In the genomic region with DNA sequence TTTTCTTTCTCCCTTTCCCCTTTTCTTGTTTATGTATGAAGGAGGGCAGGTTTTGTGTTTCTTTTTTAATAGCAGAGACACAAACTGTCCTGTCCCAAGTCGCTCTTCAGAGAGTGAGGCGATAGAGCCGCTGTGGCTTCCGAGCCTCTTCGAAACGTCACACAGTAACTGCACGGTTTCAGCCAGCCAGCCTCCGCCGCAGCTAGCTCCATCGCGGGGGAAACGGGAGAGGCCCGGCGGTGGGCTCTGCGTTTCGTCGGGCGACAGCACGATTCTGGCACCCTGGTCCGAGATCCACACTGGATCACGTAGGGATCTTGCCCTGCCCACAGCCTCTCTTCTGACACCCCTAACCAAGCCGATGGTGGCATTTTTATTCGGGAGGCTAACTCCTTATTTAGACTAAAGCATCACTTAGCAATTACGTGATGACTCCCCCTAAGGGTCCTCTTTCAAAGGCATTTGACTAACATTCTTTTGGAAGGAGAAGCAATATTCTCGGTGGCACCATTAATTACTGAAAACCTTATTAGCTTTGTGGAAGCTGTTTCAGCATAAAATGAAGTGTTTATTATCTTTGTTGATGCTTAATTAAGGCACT, we compare ENCODE assay signal across 8 mouse cellular contexts. TPM values are rescaled to one million over a fixed set of nuclear protein-coding genes. Genes with fewer than 3 reads are reported as not detected.
DNase-seq lines count a peak whose midpoint lies in the region; ATAC-seq and TF ChIP-seq lines count a peak whose summit lies in the region.

No protein-coding gene starts in this region.

- peak overlapping the region; percentile 67 to 80 for H3K4me3 ChIP-seq in liver, embryonic 14.5 days (ENCODE audit: insufficient read depth in 1 of 2, low read depth in 2 of 2, low read length in 2 of 2)
- H3K4me3 ChIP-seq in testis, adult 2 months (ENCODE audit: control insufficient read depth, low read depth, low read length): peak overlapping the region; percentile 91

- DNase-seq in left cerebral cortex, adult 18-20 months (ENCODE audit: low spot score in 2 of 2): peak; percentile 44 to 61
- DNase-seq in left cerebral cortex, adult 11 months (ENCODE audit: low spot score): no peak
- DNase-seq in embryo, embryonic 11 days: peak; percentile 74
- DNase-seq in kidney, postnatal 25 days: peak; percentile 41 to 62
- DNase-seq in liver, embryonic 14.5 days (ENCODE audit: low read depth in 3 of 3, low spot score in 3 of 3): peak in 2 of 3 experiments; percentile 13 to 37

- under 1% methylated on average over 25 of the region's 25 CpGs for WGBS in liver, embryonic 14.5 days (ENCODE audit: insufficient replicate concordance)

- no peaks in the 10 kb centered on the region for H3K9me3 ChIP-seq in liver, embryonic 14.5 days (ENCODE audit: control insufficient read depth, low read length)

- peaks cover 4% of the 10 kb centered on the region; the same call in 1 of the 2 replicates for H3K36me3 ChIP-seq in liver, embryonic 14.5 days (replicated peaks; ENCODE audit: control insufficient read depth, insufficient read depth, low read depth)
- peaks cover 2% of the 10 kb centered on the region for H3K36me3 ChIP-seq in testis, adult 2 months (ENCODE audit: control insufficient read depth, insufficient read depth, low read length)

- H3K9ac ChIP-seq in liver, embryonic 14.5 days (replicated peaks): peak overlapping the region; percentile 82

- TF ChIP-seq EP300 in liver, embryonic 14.5 days (IDR thresholded peaks at IDR 0.05; ENCODE audit: low read depth): no peak

- peak; percentile 21 for ATAC-seq in granulocyte monocyte progenitor cell, adult 5-6 weeks (replicated peaks; ENCODE audit: poor library complexity, severe bottlenecking)
- ATAC-seq in liver, embryonic 14.5 days (ENCODE audit: insufficient read depth): peak; percentile 50
- peak; percentile 6; the same call in 1 of the 2 replicates for ATAC-seq in monocyte, adult 5-6 weeks (replicated peaks; ENCODE audit: insufficient number of reproducible peaks, low FRiP score, low TSS enrichment, poor library complexity, severe bottlenecking)

- peak overlapping the region; percentile 89 for H3K4me2 ChIP-seq in liver, embryonic 14.5 days (ENCODE audit: low read depth)

- peaks cover 5 to 10% of the 10 kb centered on the region in 2 experiments; a peak in 3 of 4 replicates for H3K4me1 ChIP-seq in liver, embryonic 14.5 days (replicated peaks; ENCODE audit: control insufficient read depth in 2 of 2, insufficient read depth in 2 of 2, low read length in 1 of 2)
- peaks cover 6% of the 10 kb centered on the region for H3K4me1 ChIP-seq in testis, adult 2 months (ENCODE audit: control insufficient read depth, insufficient read depth, low read length)

- H3K27me3 ChIP-seq in liver, embryonic 14.5 days (ENCODE audit: control insufficient read depth, insufficient read depth, low read length): no peaks in the 10 kb centered on the region
- no peaks in the 10 kb centered on the region for H3K27me3 ChIP-seq in testis, adult 2 months (ENCODE audit: control insufficient read depth, insufficient read depth, low read length)

- no peak overlapping the region; the same call in 1 of the 2 replicates for H3K27ac ChIP-seq in liver, embryonic 14.5 days
- peak overlapping the region; percentile 88 for H3K27ac ChIP-seq in testis, adult 2 months (ENCODE audit: control insufficient read depth, insufficient read depth, low read depth, low read length)

- no peak for TF ChIP-seq CTCF in liver, embryonic 14.5 days (IDR thresholded peaks at IDR 0.05; ENCODE audit: low read depth)
- TF ChIP-seq CTCF in testis, adult 2 months (IDR thresholded peaks at IDR 0.05; ENCODE audit: control insufficient read depth, insufficient read depth, insufficient replicate concordance, low read depth, low read length): no peak

- no peak for TF ChIP-seq POLR2A in testis, adult 2 months (IDR thresholded peaks at IDR 0.05; ENCODE audit: control insufficient read depth, low read depth, low read length)

RNA-seq across cellular contexts. Expression of a gene that starts 0.6 kb away (rescaled TPM):
- 10 to 100 TPM; 29.2 to 34.4 TPM for total RNA-seq in left cerebral cortex, adult 18-20 months (2021)
- 16.3 and 19.8 TPM in 2 replicates for total RNA-seq in granulocyte monocyte progenitor cell, adult 5-6 weeks (2014; fragmentation: Nextera tagmentation)
- 16.1 and 19.4 TPM in 2 replicates for total RNA-seq in granulocyte monocyte progenitor cell, adult 5-6 weeks (2017)
- polyA plus RNA-seq in liver, embryonic 14.5 days (2012; rRNA removed): 2.2 and 3.2 TPM in 2 replicates
- polyA plus RNA-seq in liver, embryonic 14.5 days (2014; fragmentation: Nextera tagmentation; extraction: Ambion mirVana): 15.9 and 17.0 TPM in 2 replicates
- total RNA-seq in monocyte, adult 5-6 weeks (2017): 22.6 to 35.8 TPM (median 24.4 TPM) in 3 replicates
- polyA plus RNA-seq in testis, adult 2 months (2012; rRNA removed): 24.6 and 25.1 TPM in 2 replicates

RNA-seq across cellular contexts. Expression of a gene that starts 59.6 kb away (rescaled TPM):
- 10 to 100 TPM; 35.5 to 36.7 TPM for total RNA-seq in left cerebral cortex, adult 18-20 months (2021)
- 29.5 and 30.5 TPM in 2 replicates for total RNA-seq in granulocyte monocyte progenitor cell, adult 5-6 weeks (2014; fragmentation: Nextera tagmentation)
- 38.2 and 54.1 TPM in 2 replicates for total RNA-seq in granulocyte monocyte progenitor cell, adult 5-6 weeks (2017)
- polyA plus RNA-seq in liver, embryonic 14.5 days (2012; rRNA removed): 5.8 and 8.4 TPM in 2 replicates
- 17.2 and 20.8 TPM in 2 replicates for polyA plus RNA-seq in liver, embryonic 14.5 days (2014; fragmentation: Nextera tagmentation; extraction: Ambion mirVana)
- total RNA-seq in monocyte, adult 5-6 weeks (2017): 43.7 to 68.2 TPM (median 66.3 TPM) in 3 replicates
- polyA plus RNA-seq in testis, adult 2 months (2012; rRNA removed): 4.1 and 4.4 TPM in 2 replicates

RNA-seq across cellular contexts. Expression of a gene that starts 59.8 kb away (rescaled TPM):
- 1 to 10 TPM; 4.8 to 5.0 TPM for total RNA-seq in left cerebral cortex, adult 18-20 months (2021)
- 10.9 and 12.9 TPM in 2 replicates for total RNA-seq in granulocyte monocyte progenitor cell, adult 5-6 weeks (2014; fragmentation: Nextera tagmentation)
- total RNA-seq in granulocyte monocyte progenitor cell, adult 5-6 weeks (2017): 10.3 and 11.5 TPM in 2 replicates
- 4.3 and 5.6 TPM in 2 replicates for polyA plus RNA-seq in liver, embryonic 14.5 days (2012; rRNA removed)
- 10.3 and 11.0 TPM in 2 replicates for polyA plus RNA-seq in liver, embryonic 14.5 days (2014; fragmentation: Nextera tagmentation; extraction: Ambion mirVana)
- 3.1 to 8.8 TPM (median 7.0 TPM) in 3 replicates for total RNA-seq in monocyte, adult 5-6 weeks (2017)
- polyA plus RNA-seq in testis, adult 2 months (2012; rRNA removed): 15.5 and 18.3 TPM in 2 replicates
